Mouse (Mus musculus): ENCODE measurements around the gene Dll4.

GRCm38 (mm10) chr2:119326161-119327101 is 847 bp downstream of the Dll4 start:
- no peak for TF ChIP-seq CTCF (IDR thresholded peaks at IDR 0.05; ENCODE audit: low read depth)
- TF ChIP-seq EP300 (IDR thresholded peaks at IDR 0.05; ENCODE audit: low read depth): no peak
